Mouse (Mus musculus) olfactory bulb, adult 2 months (tissue): ENCODE measurements around the gene Bach2.

Source experiments
- CTCF ChIP-seq: fragments of 200-500 bp; IDR thresholded peaks from 2 replicates; pipeline ENCODE4 v1.5.1; 2012; ENCODE audit warnings: low read depth, mild to moderate bottlenecking, low read length, moderate library complexity; ENCODE audit not compliant: insufficient read depth
- POLR2A ChIP-seq: fragments of 200-500 bp; IDR thresholded peaks from 2 replicates; pipeline ENCODE4 v1.6.1; 2012; ENCODE audit warnings: mild to moderate bottlenecking, low read depth, low read length, moderate library complexity; ENCODE audit not compliant: insufficient read depth

GRCm38 (mm10) chr4:32327626-32328025 is 89.0 kb downstream of the Bach2 start:
- TF ChIP-seq CTCF (no peak), POLR2A (no peak)
